Mouse (Mus musculus): ENCODE data around the gene Slc25a35. TPM values are rescaled to one million over a fixed set of nuclear protein-coding genes. Genes with fewer than 3 reads are reported as not detected.
"Not testable (repeated sequence)": the region's sequence is repeated elsewhere in the genome, so short reads cannot be mapped to it uniquely, and the experiment has no call there.

Gene Slc25a35
- polyA plus RNA-seq, 1 experiment from 2014 or later: 1.5 TPM

GRCm38 (mm10) chr11:69005193-69005592 lies 37.3 kb downstream of the Slc25a35 start:
- H3K4me3 ChIP-seq (ENCODE audit: low read depth, low read length): no peak overlapping the region
- peaks cover 7% of the 10 kb centered on the region for H3K4me1 ChIP-seq (ENCODE audit: control insufficient read depth, insufficient read depth, low read length)
- no peak for ATAC-seq (replicated peaks; ENCODE audit: insufficient number of reproducible peaks, low FRiP score, low TSS enrichment)
- H3K36me3 ChIP-seq (ENCODE audit: control insufficient read depth, insufficient read depth, low read length): peaks cover 20% of the 10 kb centered on the region
- no peak overlapping the region for H3K9ac ChIP-seq (ENCODE audit: low read depth, low read length)
- H3K27ac ChIP-seq (ENCODE audit: low read depth, low read length): no peak overlapping the region
- no peaks in the 10 kb centered on the region for H3K9me3 ChIP-seq (replicated peaks; ENCODE audit: control insufficient read depth, low read length)
- no peak overlapping the region for H3K4me2 ChIP-seq
- 84% methylated on average over 7 of the region's 7 CpGs for WGBS (ENCODE audit: insufficient replicate concordance)
- no peaks in the 10 kb centered on the region for H3K27me3 ChIP-seq (ENCODE audit: control insufficient read depth, insufficient read depth, low read length)

GRCm38 (mm10) chr11:69006575-69006974 lies 38.6 kb downstream of the Slc25a35 start:
- not testable (repeated sequence) for H3K27ac ChIP-seq (ENCODE audit: low read depth, low read length); ATAC-seq (replicated peaks; ENCODE audit: insufficient number of reproducible peaks, low FRiP score, low TSS enrichment); H3K9ac ChIP-seq (ENCODE audit: low read depth, low read length); H3K4me3 ChIP-seq (ENCODE audit: low read depth, low read length); H3K4me2 ChIP-seq; H3K9me3 ChIP-seq (replicated peaks; ENCODE audit: control insufficient read depth, low read length); H3K36me3 ChIP-seq (ENCODE audit: control insufficient read depth, insufficient read depth, low read length); H3K27me3 ChIP-seq (ENCODE audit: control insufficient read depth, insufficient read depth, low read length)
- peaks cover 12% of the 10 kb centered on the region for H3K4me1 ChIP-seq (ENCODE audit: control insufficient read depth, insufficient read depth, low read length)

- H3K4me2 ChIP-seq: peak within 1 kb of the TSS; percentile 71
- H3K27ac ChIP-seq (ENCODE audit: low read depth, low read length): peak within 1 kb of the TSS; percentile 60; the same call in 1 of the 2 replicates
- no peaks in the 10 kb centered on the region for H3K9me3 ChIP-seq (replicated peaks; ENCODE audit: control insufficient read depth, low read length)
- peak within 1 kb of the TSS; percentile 82 for H3K9ac ChIP-seq (ENCODE audit: low read depth, low read length)
- ATAC-seq (replicated peaks; ENCODE audit: insufficient number of reproducible peaks, low FRiP score, low TSS enrichment): peak; percentile 72
- no peaks in the 10 kb centered on the region for H3K27me3 ChIP-seq (ENCODE audit: control insufficient read depth, insufficient read depth, low read length)
- 9% methylated on average over 38 of the region's 38 CpGs for WGBS (ENCODE audit: insufficient replicate concordance)
- H3K36me3 ChIP-seq (ENCODE audit: control insufficient read depth, insufficient read depth, low read length): no peaks in the 10 kb centered on the region
- H3K4me3 ChIP-seq (ENCODE audit: low read depth, low read length): peak within 1 kb of the TSS; percentile 71
- H3K4me1 ChIP-seq (ENCODE audit: control insufficient read depth, insufficient read depth, low read length): peaks cover 12% of the 10 kb centered on the region
These were observed 40.5 kb downstream of the Slc25a35 start, which contains the start of gene Pfas for GRCm38 (mm10) chr11:69008182-69009121. TSS of gene Pfas (minus strand) at chr11:69008460.

- Histone ChIP-seq H3K27me3 (ENCODE audit: control insufficient read depth, insufficient read depth, low read length) (no peaks in the 10 kb centered on the region), H3K27ac (ENCODE audit: low read depth, low read length) (no peak overlapping the region), H3K9me3 (replicated peaks; ENCODE audit: control insufficient read depth, low read length) (no peaks in the 10 kb centered on the region), H3K4me1 (ENCODE audit: control insufficient read depth, insufficient read depth, low read length) (peaks cover 12% of the 10 kb centered on the region), H3K36me3 (ENCODE audit: control insufficient read depth, insufficient read depth, low read length) (no peaks in the 10 kb centered on the region), H3K4me3 (ENCODE audit: low read depth, low read length) (no peak overlapping the region), H3K9ac (ENCODE audit: low read depth, low read length) (no peak overlapping the region), H3K4me2 (no peak overlapping the region)
- ATAC-seq (replicated peaks; ENCODE audit: insufficient number of reproducible peaks, low FRiP score, low TSS enrichment): no peak
- WGBS (ENCODE audit: insufficient replicate concordance): 94% methylated on average over 1 of the region's 1 CpGs
These were observed 41.6 kb downstream of the Slc25a35 start for GRCm38 (mm10) chr11:69009508-69009907.

GRCm38 (mm10) chr11:69010400-69011323 lies 42.7 kb downstream of the Slc25a35 start:
- Histone ChIP-seq H3K4me3 (ENCODE audit: low read depth, low read length) (peak overlapping the region; percentile 55; the same call in 1 of the 2 replicates), H3K36me3 (ENCODE audit: control insufficient read depth, insufficient read depth, low read length) (no peaks in the 10 kb centered on the region), H3K4me2 (peak overlapping the region; percentile 75), H3K9me3 (replicated peaks; ENCODE audit: control insufficient read depth, low read length) (no peaks in the 10 kb centered on the region), H3K9ac (ENCODE audit: low read depth, low read length) (no peak overlapping the region), H3K4me1 (ENCODE audit: control insufficient read depth, insufficient read depth, low read length) (peaks cover 15% of the 10 kb centered on the region), H3K27me3 (ENCODE audit: control insufficient read depth, insufficient read depth, low read length) (no peaks in the 10 kb centered on the region), H3K27ac (ENCODE audit: low read depth, low read length) (no peak overlapping the region)
- 77% methylated on average over 15 of the region's 15 CpGs for WGBS (ENCODE audit: insufficient replicate concordance)
- ATAC-seq (replicated peaks; ENCODE audit: insufficient number of reproducible peaks, low FRiP score, low TSS enrichment): no peak

- peak overlapping the region; percentile 97 for H3K27ac ChIP-seq (ENCODE audit: low read depth, low read length)
- not testable (repeated sequence) for H3K9me3 ChIP-seq (replicated peaks; ENCODE audit: control insufficient read depth, low read length); H3K27me3 ChIP-seq (ENCODE audit: control insufficient read depth, insufficient read depth, low read length); H3K9ac ChIP-seq (ENCODE audit: low read depth, low read length); ATAC-seq (replicated peaks; ENCODE audit: insufficient number of reproducible peaks, low FRiP score, low TSS enrichment); H3K36me3 ChIP-seq (ENCODE audit: control insufficient read depth, insufficient read depth, low read length)
- 68% methylated on average over 2 of the region's 2 CpGs for WGBS (ENCODE audit: insufficient replicate concordance)
- peak overlapping the region; percentile 75 for H3K4me2 ChIP-seq
- peak overlapping the region; percentile 55 for H3K4me3 ChIP-seq (ENCODE audit: low read depth, low read length)
- peaks cover 15% of the 10 kb centered on the region for H3K4me1 ChIP-seq (ENCODE audit: control insufficient read depth, insufficient read depth, low read length)
These were observed 43.5 kb downstream of the Slc25a35 start for GRCm38 (mm10) chr11:69011445-69011844.

GRCm38 (mm10) chr11:69012071-69012601 lies 44.2 kb downstream of the Slc25a35 start:
- Histone ChIP-seq H3K9ac (ENCODE audit: low read depth, low read length) (peak overlapping the region; percentile 78), H3K4me2 (peak overlapping the region; percentile 75), H3K4me1 (ENCODE audit: control insufficient read depth, insufficient read depth, low read length) (peaks cover 21% of the 10 kb centered on the region), H3K27ac (ENCODE audit: low read depth, low read length) (peak overlapping the region; percentile 97), H3K27me3 (ENCODE audit: control insufficient read depth, insufficient read depth, low read length) (no peaks in the 10 kb centered on the region), H3K4me3 (ENCODE audit: low read depth, low read length) (peak overlapping the region; percentile 55), H3K36me3 (ENCODE audit: control insufficient read depth, insufficient read depth, low read length) (no peaks in the 10 kb centered on the region), H3K9me3 (replicated peaks; ENCODE audit: control insufficient read depth, low read length) (no peaks in the 10 kb centered on the region)
- 1% methylated on average over 18 of the region's 18 CpGs for WGBS (ENCODE audit: insufficient replicate concordance)
- peak; percentile 70 for ATAC-seq (replicated peaks; ENCODE audit: insufficient number of reproducible peaks, low FRiP score, low TSS enrichment)

All from heart, embryonic 11.5 days (tissue).